Mouse (Mus musculus) T-cell, adult 66 days (primary cell): Measurements from ENCODE around the gene Cst8. TPM values are rescaled to one million over a fixed set of nuclear protein-coding genes. Genes with fewer than 3 reads are reported as not detected.

ENCODE experiments used
- total RNA-seq, 2 experiments: library from RNA; stranded (reverse); gene quantifications; 3 replicates in 1 of 2; 4 replicates in 1 of 2; pipeline ENCODE4 v1.2.4; 2023

The Cst8 gene
- total RNA-seq, result not detected

DNA sequence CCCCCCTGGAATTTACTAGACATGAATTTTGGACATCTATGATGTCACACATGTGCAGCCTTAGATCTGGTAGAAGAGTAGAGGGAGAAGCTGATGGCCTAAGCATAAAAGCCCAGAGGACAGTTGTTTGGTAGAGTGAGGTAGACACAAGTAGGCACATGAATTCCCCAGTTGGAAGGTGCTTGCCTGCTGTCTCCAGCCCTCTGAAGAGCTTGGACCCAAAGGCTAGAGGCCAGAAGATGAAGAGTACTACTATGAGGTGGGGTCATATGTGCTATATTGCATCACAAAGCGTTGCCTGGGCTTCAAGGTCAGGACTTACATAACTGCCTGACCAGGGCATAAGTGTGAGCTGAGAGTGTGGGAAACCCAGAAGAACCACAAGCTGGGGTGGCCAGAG is at the start of gene Cst8:
TSS of gene Cst8 (plus strand) at position 301 of the 400 bp plus-strand sequence.

DNA sequence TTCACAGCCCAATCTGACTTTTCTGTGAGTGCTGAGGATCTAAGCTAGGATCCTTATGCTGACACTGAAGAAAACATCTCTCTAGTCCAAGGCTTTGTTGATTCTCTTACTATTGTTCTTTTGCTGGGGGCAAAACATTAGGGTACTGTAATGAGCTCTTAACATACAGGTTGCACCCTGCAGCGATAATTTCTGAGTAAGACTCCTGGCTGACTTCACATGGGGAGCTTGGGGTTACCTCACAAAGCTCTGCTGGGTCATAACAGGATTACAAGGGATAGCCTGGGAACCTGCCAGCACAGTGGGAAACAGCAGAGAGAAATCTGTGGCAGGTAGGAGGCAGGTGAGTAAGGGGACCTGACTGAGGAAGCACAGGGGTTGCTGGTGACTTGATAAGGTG is 48.5 kb upstream of the Cst8 start, which contains the start of gene Cstl1:
TSS of gene Cstl1 (plus strand) at position 301 of the 400 bp plus-strand sequence.

DNA sequence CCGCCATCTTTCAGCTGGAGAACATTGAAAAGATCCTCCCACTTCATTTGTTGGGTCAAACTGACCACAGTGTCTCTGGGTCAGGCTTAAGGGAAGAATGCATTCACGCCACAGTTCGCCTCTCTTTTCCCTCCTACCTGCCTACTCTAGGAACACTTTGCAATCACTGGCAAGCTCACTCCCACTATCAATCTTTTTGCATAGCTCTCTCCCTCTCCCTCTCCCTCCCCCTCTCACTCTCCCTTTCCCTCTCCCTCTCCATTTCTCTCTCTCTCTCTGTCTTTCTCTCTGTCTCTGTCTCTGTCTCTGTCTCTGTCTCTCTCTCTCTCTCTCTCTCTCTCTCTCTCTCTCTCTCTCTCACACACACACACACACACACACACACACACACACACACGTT is 27.2 kb upstream of the Cst8 start, which contains the start of gene Cst11:
TSS of gene Cst11 (minus strand) at position 101 of the 400 bp plus-strand sequence.

DNA sequence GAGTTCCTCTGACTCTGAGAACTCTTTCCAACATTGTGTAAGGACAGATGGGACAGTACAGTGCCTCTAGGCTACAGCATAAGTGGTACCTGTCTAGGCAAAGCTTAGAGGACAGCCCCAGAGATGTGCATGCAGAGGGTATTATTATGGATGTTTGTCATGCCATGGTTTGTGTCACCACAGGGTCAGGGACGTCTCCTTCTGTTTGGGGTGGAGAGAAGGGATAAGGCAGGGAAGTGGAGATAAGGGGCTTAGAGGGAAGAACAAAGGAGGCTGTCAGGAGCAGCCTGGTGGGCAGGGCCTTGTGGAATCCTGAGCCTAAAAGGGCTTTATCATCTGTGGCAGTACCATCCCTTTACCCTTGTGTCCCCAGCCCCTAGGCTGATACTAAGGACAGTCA is 16.9 kb upstream of the Cst8 start, which contains the start of gene 8030411F24Rik:
TSS of gene 8030411F24Rik (plus strand) at position 301 of the 400 bp plus-strand sequence.

DNA sequence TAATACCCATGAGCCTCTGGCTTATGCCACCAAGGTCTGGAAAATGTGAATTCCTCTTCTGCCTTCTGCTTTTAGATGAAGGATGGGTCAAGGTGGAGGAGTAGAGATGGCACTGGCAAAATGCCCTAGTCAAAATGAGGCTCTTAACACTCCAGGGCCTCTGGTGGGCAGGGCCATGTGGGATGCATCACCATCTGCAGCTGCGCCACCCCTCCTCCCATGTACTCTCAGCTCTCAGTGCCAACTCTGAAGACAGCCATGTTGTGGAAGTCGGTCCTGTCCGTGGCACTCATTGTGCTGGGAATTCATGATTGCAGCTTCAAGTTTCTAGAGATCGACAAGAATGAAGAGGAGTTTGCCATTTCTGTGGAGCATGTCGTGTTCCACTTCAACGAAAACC is 9.4 kb upstream of the Cst8 start, which contains the start of gene Cst12:
TSS of gene Cst12 (plus strand) at position 220 of the 400 bp plus-strand sequence.

DNA sequence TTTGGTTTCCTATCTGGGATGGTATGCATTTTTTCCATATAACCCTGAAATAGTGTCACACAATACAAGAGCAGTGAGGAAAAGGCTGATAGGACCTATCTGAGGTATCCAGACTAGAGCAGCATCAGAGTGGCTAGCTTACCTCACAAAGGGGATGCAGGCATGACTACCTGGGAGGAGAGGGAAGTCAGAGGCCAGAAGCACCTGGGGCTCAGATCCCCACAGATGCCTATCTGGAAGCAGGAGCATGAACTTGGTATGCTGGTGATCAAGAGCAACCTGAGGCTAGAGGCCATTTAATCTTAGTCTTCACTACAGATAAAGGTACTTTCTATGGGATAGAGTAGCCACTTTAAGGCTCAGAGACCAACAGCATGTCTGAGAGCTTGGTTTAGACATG is 21.3 kb downstream of the Cst8 start, which contains the start of gene Cst13:
TSS of gene Cst13 (plus strand) at position 173 of the 400 bp plus-strand sequence.

DNA sequence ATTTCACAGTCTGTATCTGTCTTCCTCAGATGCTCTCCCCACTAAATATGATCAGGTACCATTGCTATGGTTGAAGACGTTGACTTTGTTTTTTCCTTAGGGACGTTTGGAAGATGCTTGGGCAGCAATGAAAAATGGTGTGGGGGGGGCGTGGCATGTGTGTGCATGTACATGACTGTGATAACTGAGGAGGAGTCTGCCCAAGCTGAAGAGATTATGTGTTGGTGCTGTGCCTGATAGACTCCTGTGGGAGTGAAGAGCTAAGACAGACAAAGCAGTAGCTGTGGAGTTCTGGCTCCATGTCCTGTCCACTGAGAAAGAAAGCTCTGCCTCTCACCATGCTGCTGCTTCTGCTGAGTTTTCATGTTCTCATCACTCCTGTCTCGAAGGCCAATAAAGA is 36.3 kb downstream of the Cst8 start, which contains the start of gene Cst9:
TSS of gene Cst9 (plus strand) at position 236 of the 400 bp plus-strand sequence.

Other genes starting within 250 kb of the Cst8 start
- 10 to 100 TPM; 17.2 to 21.2 TPM for gene Nxt1, start 126.2 kb upstream of the Cst8 start, total RNA-seq
- gene Gzf1, start 117.8 kb upstream of the Cst8 start, total RNA-seq, result 1 to 10 TPM; 9.5 to 9.9 TPM
- gene Napb, start 66.3 kb upstream of the Cst8 start, total RNA-seq, result 1 to 10 TPM in 1 of 2 experiments, under 1 TPM in 1; 0.77 to 1.1 TPM
- not detected for gene Cstl1, start 48.4 kb upstream of the Cst8 start, total RNA-seq
- gene Cst11, start 27.3 kb upstream of the Cst8 start, total RNA-seq, result not detected
- gene 8030411F24Rik, start 16.8 kb upstream of the Cst8 start, total RNA-seq, result not detected
- not detected for gene Cst12, start 9.4 kb upstream of the Cst8 start, total RNA-seq
- gene Cst13, start 21.3 kb downstream of the Cst8 start, total RNA-seq, result not detected
- not detected for gene Cst9, start 36.4 kb downstream of the Cst8 start, total RNA-seq
- not detected for gene 9230104L09Rik, start 66.3 kb downstream of the Cst8 start, total RNA-seq
- gene Cst3, start 76.9 kb downstream of the Cst8 start, total RNA-seq, result 10 to 100 TPM; 66.1 to 78.2 TPM
- gene Gm1330, start 204.5 kb downstream of the Cst8 start, total RNA-seq, result not detected
- not detected for gene Gm10750, start 218.5 kb downstream of the Cst8 start, total RNA-seq